Mouse (Mus musculus): ENCODE data around the gene Tbxas1. TPM values are rescaled to one million over a fixed set of nuclear protein-coding genes. Genes with fewer than 3 reads are reported as not detected.

Gene Tbxas1
- polyA plus RNA-seq, 1 experiment from 2014 or later: 3.4 TPM

DNA sequence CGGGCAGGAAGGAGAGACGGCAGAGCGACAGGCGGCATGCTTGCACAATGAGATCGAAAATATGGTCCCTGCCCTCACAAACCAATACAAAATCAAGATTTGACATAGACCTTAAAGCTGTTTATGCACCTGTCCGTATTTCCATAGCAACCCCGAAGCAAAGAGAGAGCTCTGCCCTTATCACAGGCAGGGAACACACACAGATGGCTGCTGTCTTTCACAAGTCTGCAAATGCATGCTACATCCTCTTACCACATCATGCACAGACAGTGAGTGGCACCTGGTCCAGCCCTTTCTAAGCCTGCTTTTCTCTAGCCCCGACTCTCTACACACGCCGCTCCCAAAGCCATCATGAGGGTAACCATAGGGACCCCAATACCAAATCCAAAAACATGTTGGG is 39.0 kb downstream of the Tbxas1 start:
- TF ChIP-seq CTCF (IDR thresholded peaks at IDR 0.05; ENCODE audit: low read depth): no peak
- Histone ChIP-seq H3K4me3 (ENCODE audit: low read depth, low read length) (no peak overlapping the region), H3K4me1 (ENCODE audit: insufficient read depth) (peaks cover 7% of the 10 kb centered on the region; the same call in 1 of the 2 replicates), H3K4me2 (no peak overlapping the region), H3K9ac (no peak overlapping the region), H3K36me3 (ENCODE audit: insufficient read depth) (no peaks in the 10 kb centered on the region), H3K9me3 (ENCODE audit: low read depth, low read length) (no peaks in the 10 kb centered on the region), H3K27ac (ENCODE audit: low read depth) (no peak overlapping the region), H3K27me3 (ENCODE audit: insufficient read depth, low read length) (no peaks in the 10 kb centered on the region)
- WGBS: 62% methylated on average over 10 of the region's 10 CpGs
- DNase-seq (no peak), ATAC-seq (ENCODE audit: insufficient read depth) (no peak)

DNA sequence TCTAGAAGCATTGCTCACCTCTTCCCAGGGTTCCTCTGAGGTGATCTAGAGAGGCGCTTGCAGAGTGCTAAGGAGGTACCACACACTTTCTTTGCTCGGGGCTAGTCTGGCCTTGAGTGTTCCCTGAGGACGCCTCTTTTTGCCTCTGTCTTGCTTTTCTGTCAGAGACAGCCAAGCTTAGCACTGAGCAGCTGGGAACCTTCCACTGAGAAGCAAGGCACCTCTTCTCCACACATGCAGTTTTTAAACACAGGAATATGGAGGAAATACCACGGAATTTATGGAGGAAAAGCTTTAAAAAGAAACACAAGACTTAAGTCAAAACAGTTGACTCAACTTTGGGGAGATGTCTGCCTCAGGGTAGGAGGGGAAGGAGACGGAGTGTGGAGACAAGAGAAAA is 40.6 kb downstream of the Tbxas1 start:
- no peak for TF ChIP-seq CTCF (IDR thresholded peaks at IDR 0.05; ENCODE audit: low read depth)
- WGBS: 63% methylated on average over 5 of the region's 5 CpGs
- no peak overlapping the region for H3K27ac ChIP-seq (ENCODE audit: low read depth)
- ATAC-seq (ENCODE audit: insufficient read depth) (no peak), DNase-seq (no peak)
- no peaks in the 10 kb centered on the region for H3K27me3 ChIP-seq (ENCODE audit: insufficient read depth, low read length)
- H3K9me3 ChIP-seq (ENCODE audit: low read depth, low read length): no peaks in the 10 kb centered on the region
- no peak overlapping the region for H3K4me3 ChIP-seq (ENCODE audit: low read depth, low read length)
- H3K4me1 ChIP-seq (ENCODE audit: insufficient read depth): peaks cover 7% of the 10 kb centered on the region; the same call in 1 of the 2 replicates
- H3K36me3 ChIP-seq (ENCODE audit: insufficient read depth): no peaks in the 10 kb centered on the region
- no peak overlapping the region for H3K9ac ChIP-seq
- H3K4me2 ChIP-seq: no peak overlapping the region

DNA sequence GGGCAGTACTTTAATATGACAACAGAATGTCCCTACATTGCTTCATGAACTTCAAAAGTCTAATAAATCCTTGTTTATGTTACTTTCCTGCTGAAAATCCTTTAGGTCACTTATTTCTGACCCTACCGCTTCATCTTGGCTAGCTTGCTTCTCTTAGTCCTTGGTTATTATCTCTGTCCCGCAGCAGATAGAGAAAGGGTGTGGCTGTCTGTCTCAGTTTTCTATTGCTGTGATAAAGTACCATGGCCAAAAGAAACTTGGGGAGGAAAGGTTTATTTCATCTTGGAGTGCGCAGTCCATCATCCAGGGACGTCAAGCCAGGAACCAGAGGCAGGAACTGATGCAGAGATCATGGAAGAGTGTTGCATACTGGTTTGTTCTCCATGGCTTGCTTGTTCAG is 41.4 kb downstream of the Tbxas1 start:
- Histone ChIP-seq H3K27me3 (ENCODE audit: insufficient read depth, low read length) (no peaks in the 10 kb centered on the region), H3K4me3 (ENCODE audit: low read depth, low read length) (no peak overlapping the region), H3K4me1 (ENCODE audit: insufficient read depth) (peaks cover 7% of the 10 kb centered on the region; the same call in 1 of the 2 replicates), H3K9ac (no peak overlapping the region), H3K4me2 (no peak overlapping the region), H3K36me3 (ENCODE audit: insufficient read depth) (no peaks in the 10 kb centered on the region), H3K27ac (ENCODE audit: low read depth) (no peak overlapping the region), H3K9me3 (ENCODE audit: low read depth, low read length) (no peaks in the 10 kb centered on the region)
- ATAC-seq (ENCODE audit: insufficient read depth) (no peak), DNase-seq (no peak)
- 67% methylated on average over 4 of the region's 4 CpGs for WGBS
- TF ChIP-seq CTCF (IDR thresholded peaks at IDR 0.05; ENCODE audit: low read depth): no peak

DNA sequence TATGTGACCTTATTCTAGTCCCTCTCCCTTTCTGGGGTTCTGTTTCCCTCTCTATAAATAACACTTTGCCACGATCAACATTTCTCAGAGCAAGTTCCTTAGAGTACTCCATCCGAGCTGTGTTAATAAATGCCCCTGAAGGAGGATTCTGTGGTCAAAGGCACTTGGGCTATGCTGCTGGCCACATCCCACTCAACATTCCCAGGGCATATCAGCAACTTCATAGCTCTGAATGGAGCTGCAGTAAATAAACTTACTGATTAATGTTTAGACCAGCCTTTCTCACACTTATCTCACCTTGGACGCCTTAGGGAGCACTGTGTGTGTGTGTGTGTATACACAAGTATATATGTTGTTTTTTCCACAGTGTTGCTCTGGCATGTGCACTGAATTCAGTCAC is 42.2 kb downstream of the Tbxas1 start:
- TF ChIP-seq CTCF (IDR thresholded peaks at IDR 0.05; ENCODE audit: low read depth): no peak
- ATAC-seq (ENCODE audit: insufficient read depth) (no peak), DNase-seq (no peak)
- H3K4me3 ChIP-seq (ENCODE audit: low read depth, low read length): no peak overlapping the region
- 43% methylated on average over 3 of the region's 3 CpGs for WGBS
- no peak overlapping the region for H3K4me2 ChIP-seq
- H3K9me3 ChIP-seq (ENCODE audit: low read depth, low read length): no peaks in the 10 kb centered on the region
- H3K36me3 ChIP-seq (ENCODE audit: insufficient read depth): no peaks in the 10 kb centered on the region
- H3K27ac ChIP-seq (ENCODE audit: low read depth): no peak overlapping the region
- H3K9ac ChIP-seq: no peak overlapping the region
- no peaks in the 10 kb centered on the region for H3K27me3 ChIP-seq (ENCODE audit: insufficient read depth, low read length)
- H3K4me1 ChIP-seq (ENCODE audit: insufficient read depth): peaks cover 7% of the 10 kb centered on the region; the same call in 1 of the 2 replicates

DNA sequence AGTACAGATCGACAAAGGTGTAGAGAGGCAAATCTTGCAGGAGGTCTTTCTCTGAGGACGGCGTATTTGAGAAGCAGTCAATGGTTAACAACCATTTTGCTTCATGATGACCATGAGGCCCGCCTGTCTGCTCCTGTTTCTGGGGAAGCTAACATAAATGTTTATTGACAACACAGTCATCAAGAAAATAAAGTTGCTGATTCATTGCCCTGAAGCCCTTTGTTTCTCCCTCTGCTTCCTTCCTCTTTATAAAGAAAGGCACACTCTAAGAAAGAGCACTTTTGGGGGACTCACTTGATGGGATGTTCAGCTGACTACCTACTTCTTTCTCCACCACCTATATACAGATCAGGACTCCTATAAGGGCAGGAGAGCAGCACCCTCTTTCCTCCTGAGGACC is 43.5 kb downstream of the Tbxas1 start:
- WGBS: 74% methylated on average over 4 of the region's 4 CpGs
- no peak for ATAC-seq (ENCODE audit: insufficient read depth)
- H3K36me3 ChIP-seq (ENCODE audit: insufficient read depth): no peaks in the 10 kb centered on the region

DNA sequence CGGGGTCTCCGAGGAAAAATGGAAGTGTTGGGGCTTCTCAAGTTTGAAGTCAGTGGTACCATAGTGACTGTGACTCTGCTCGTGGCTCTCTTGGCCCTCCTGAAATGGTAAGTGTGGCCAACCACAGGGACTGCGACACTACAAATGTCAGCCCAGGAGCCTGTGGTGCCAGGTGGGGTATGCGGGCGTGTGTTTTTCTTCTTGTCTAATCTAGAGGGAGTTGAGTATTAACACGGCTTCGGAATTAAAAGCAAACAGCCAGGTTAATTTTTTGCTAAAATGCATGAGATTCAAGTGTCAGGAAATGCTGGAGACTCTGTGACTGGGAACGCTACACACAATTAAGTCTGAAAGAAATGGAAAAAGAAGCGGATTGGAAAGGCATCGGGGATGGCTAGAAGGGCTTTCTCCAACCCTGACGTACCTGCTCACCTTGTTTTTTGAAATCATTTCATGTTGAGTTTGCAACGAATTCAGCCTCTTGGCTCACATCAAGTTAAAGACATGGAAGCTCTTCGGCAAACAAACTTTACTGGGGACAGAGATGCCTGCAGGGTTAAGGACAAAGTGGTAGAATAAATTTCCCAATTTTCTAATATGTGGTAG is 44.0 kb downstream of the Tbxas1 start:
- peak; percentile 53 for DNase-seq
- Histone ChIP-seq H3K9me3 (ENCODE audit: low read depth, low read length) (no peaks in the 10 kb centered on the region), H3K9ac (no peak overlapping the region), H3K27me3 (ENCODE audit: insufficient read depth, low read length) (no peaks in the 10 kb centered on the region), H3K27ac (ENCODE audit: low read depth) (peak overlapping the region; percentile 51; the same call in 1 of the 2 replicates), H3K4me3 (ENCODE audit: low read depth, low read length) (no peak overlapping the region), H3K36me3 (ENCODE audit: insufficient read depth) (no peaks in the 10 kb centered on the region), H3K4me2 (peak overlapping the region; percentile 7; the same call in 1 of the 2 replicates), H3K4me1 (ENCODE audit: insufficient read depth) (peaks cover 7% of the 10 kb centered on the region; the same call in 1 of the 2 replicates)
- no peak for TF ChIP-seq CTCF (IDR thresholded peaks at IDR 0.05; ENCODE audit: low read depth)
- no peak for ATAC-seq (ENCODE audit: insufficient read depth)
- 67% methylated on average over 14 of the region's 14 CpGs for WGBS

More for the DNA sequence above, 43.5 kb downstream of the Tbxas1 start:
- peak overlapping the region; percentile 51; the same call in 1 of the 2 replicates for H3K27ac ChIP-seq (ENCODE audit: low read depth)
- no peaks in the 10 kb centered on the region for H3K27me3 ChIP-seq (ENCODE audit: insufficient read depth, low read length)
- no peak overlapping the region; the same call in 1 of the 2 replicates for H3K4me2 ChIP-seq
- H3K4me1 ChIP-seq (ENCODE audit: insufficient read depth): peaks cover 7% of the 10 kb centered on the region; the same call in 1 of the 2 replicates
- TF ChIP-seq CTCF (IDR thresholded peaks at IDR 0.05; ENCODE audit: low read depth): no peak
- no peaks in the 10 kb centered on the region for H3K9me3 ChIP-seq (ENCODE audit: low read depth, low read length)
- no peak for DNase-seq
- no peak overlapping the region for H3K9ac ChIP-seq
- no peak overlapping the region for H3K4me3 ChIP-seq (ENCODE audit: low read depth, low read length)

DNA sequence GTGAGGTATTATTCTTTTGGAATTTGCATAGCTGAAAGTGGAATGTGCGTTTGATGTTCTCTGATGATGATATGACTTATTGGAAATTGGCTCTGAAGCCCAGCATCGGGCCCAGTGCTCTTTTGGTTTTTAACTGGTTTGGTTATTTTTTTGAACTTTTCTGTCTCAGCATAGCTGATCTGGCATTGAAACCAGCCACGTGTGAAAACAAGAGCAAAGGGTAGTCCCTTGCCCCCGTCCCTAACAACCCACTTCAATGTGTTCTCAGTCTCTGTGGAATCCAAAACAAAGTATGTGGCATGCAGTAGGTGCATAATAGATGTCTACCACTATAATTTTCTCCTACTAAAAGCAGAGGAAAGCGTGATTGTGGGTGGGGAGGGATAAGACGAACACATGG is 44.9 kb downstream of the Tbxas1 start:
- no peak for DNase-seq
- Histone ChIP-seq H3K27me3 (ENCODE audit: insufficient read depth, low read length) (no peaks in the 10 kb centered on the region), H3K36me3 (ENCODE audit: insufficient read depth) (no peaks in the 10 kb centered on the region), H3K4me3 (ENCODE audit: low read depth, low read length) (no peak overlapping the region), H3K27ac (ENCODE audit: low read depth) (no peak overlapping the region), H3K9ac (no peak overlapping the region), H3K9me3 (ENCODE audit: low read depth, low read length) (no peaks in the 10 kb centered on the region), H3K4me1 (ENCODE audit: insufficient read depth) (0 out of 2 replicates have a peak, but pooled peaks cover 7% of the 10 kb centered on the region), H3K4me2 (no peak overlapping the region)
- no peak for ATAC-seq (ENCODE audit: insufficient read depth)
- TF ChIP-seq CTCF (IDR thresholded peaks at IDR 0.05; ENCODE audit: low read depth): no peak
- 75% methylated on average over 6 of the region's 6 CpGs for WGBS

Measured in lung, embryonic 14.5 days (tissue).